Mouse (Mus musculus): ENCODE data around the gene Pik3r5. TPM values are rescaled to one million over a fixed set of nuclear protein-coding genes. Genes with fewer than 3 reads are reported as not detected.

Pik3r5 gene
- polyA plus RNA-seq, 1 experiment = 3.7 TPM

DNA sequence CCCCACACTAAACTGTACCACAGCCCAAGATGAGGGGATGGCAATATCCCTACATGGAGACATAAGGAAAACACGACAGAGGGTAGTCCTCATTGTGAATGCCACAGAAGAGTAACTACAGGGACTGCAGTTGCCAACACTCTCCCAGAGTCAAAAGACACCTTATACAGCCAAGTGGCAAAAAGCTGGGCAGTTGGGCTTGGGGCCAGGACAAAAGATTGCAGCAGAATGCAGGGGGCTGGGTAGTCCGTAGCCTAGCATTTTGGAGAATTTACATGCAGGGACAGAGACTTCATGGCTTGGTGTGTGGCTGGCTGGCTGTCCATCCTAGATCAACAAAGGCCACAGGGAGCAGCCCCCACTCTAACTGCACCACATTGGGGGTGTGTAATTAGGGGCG lies 52.5 kb downstream of the Pik3r5 start:
- DNase-seq (ENCODE audit: low read depth) = no peak

DNA sequence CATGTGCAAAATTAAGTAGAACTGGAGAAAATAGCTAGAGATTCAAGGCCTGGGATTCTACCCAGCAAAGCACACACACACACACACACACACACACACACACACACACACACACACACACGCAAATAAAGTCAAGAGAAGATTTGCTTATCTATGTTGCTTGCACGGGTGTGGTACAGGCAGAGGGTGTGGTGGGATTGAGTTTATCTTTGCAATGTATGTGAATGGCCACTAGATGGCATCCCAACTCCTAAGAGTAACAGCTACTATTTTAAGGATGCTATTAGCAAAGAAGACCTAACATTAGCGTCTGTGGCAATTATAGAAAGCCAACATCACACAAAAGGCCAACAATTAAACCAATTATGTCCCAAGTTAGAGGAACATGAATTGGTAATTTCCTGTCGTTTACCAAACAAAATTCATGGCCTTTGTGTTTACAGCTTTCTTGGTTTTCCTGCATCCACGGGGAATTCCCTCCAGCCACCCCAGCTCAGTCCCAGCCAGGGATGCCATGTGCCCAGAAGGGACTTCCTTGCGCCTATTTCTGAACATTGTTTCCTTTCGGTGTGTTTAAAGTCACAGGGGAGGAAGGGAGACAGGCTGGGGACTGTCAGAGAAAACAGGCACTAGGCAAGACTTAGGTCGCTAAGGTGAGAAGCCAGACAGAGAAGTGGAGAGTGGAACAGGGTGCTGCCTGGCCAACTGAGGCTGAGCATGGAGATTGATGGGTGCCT lies 53.5 kb downstream of the Pik3r5 start:
- no peak for DNase-seq (ENCODE audit: low read depth)

GRCm38 (mm10) chr11:68486093-68486492 lies 54.2 kb downstream of the Pik3r5 start:
- DNase-seq (ENCODE audit: low read depth) = no peak

- DNase-seq (ENCODE audit: low read depth) = no peak
Observed at GRCm38 (mm10) chr11:68487720-68488119, 55.8 kb downstream of the Pik3r5 start.

DNA sequence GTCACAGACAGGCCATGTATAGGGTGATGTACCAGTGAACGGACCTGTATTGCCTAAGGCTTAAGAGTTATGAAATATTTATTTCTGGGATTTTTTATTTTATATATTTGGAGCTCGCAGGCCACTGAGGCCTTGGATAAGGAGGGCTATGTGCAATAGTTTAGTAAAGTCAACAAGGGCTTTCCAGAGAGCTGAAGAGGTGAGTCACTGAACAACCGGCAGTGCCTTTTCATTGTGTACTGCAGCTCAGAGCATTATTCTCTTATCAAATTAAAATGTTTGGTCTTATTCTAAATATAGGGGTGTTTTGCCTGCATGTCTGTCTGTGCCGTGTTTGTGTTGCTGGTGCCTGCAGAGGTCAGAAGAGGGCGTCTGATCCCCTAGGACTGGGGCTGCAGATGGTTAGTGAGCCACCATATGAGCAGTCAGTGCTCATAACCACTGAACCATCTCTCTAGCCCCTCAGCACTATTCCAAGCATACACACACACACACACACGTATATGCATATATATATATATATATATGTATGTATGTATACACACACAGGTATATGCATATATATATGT lies 56.4 kb downstream of the Pik3r5 start:
- no peak for DNase-seq (ENCODE audit: low read depth)

DNA sequence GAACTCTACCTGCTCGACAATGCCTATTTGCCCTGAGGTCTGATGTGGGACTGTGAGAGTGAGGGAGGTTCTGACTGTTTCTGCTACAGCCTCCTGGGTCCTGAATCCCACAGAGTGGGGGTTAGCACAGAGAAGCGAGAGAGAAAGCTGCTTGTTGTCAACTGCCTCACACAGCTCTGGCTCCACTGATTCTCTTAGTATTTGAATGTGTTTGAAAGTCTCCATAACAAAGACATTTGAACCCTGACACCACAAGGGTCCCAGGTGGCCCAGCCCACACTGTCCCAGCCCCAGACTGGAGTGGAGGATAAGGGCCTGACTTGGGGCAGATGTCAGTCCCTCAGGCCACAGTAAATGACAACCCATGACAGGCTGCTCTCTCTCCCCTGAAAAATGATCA lies 57.3 kb downstream of the Pik3r5 start:
- DNase-seq (ENCODE audit: low read depth) = no peak

DNA sequence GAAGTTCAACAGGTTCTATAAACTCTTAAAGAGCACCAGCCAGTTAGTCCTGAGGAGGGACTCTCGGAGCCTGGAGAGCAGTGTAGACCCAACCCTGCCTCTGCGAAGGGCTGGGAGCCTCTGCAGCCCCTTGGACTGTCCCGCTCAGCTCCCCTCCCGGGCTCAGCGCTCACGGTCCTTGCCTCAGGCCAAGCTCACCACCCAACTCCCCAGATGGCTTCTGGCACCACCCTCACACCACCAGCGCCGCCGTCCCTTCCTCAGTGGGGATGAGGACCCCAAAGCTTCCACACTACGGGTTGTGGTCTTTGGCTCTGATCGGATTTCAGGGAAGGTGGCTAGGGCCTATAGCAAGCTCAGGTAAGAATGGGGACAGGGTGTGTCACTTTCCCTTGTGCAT lies 60.7 kb downstream of the Pik3r5 start:
- DNase-seq (ENCODE audit: low read depth) = no peak

GRCm38 (mm10) chr11:68493760-68494159 lies 61.8 kb downstream of the Pik3r5 start:
- no peak for DNase-seq (ENCODE audit: low read depth)

GRCm38 (mm10) chr11:68497081-68497480 lies 65.2 kb downstream of the Pik3r5 start:
- no peak for DNase-seq (ENCODE audit: low read depth)

DNA sequence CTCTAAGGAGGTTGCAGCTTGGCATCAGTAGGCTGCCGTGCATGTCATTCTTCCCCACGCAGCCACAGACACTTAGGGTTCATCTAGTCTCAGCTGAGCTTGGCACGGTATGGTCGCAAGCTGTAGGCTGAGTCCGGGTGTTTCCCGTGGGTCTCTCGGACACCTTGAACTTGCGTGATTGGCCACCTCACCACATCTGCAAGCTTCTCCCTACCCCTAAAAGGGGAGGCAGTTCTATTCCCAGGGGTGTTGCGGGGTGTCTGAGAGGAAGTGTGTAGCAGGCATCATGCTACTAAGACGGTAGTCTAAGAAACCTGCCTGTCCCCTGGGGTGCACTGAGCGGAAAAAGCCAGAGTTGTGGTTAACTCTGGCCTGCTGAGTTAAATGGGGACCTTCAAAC lies 66.6 kb downstream of the Pik3r5 start:
- no peak for DNase-seq (ENCODE audit: low read depth)

GRCm38 (mm10) chr11:68498999-68499699 lies 67.2 kb downstream of the Pik3r5 start:
- no peak for DNase-seq (ENCODE audit: low read depth)

- no peak for DNase-seq (ENCODE audit: low read depth)
Observed at GRCm38 (mm10) chr11:68500949-68501350, 69.0 kb downstream of the Pik3r5 start.

DNA sequence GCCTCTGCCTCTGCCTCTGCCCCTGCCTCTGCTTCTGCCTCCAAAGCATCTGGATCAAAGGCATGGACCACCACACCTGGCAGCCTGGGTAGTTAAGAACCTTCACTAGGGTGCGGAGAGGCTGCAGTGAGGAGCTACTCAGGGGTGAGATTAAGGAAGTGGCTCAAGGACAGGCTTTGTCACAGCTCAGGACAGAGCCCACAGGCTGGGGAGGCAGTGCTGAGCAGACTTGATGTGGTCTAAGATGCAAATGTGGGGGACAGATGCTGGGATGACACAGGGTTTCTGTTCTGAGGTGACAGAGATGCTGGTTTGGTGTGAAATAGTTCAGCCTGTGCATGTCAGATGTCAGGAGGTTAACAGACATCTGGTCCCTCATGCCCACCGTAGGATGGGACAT lies 70.5 kb downstream of the Pik3r5 start:
- no peak for DNase-seq (ENCODE audit: low read depth)

- no peak for DNase-seq (ENCODE audit: low read depth)
Observed at GRCm38 (mm10) chr11:68502902-68503629, 71.1 kb downstream of the Pik3r5 start, which contains the start of gene Pik3r6. Gene Pik3r6, plus strand, starts transcription at chr11:68503019.

- no peak for DNase-seq (ENCODE audit: low read depth)
Observed at GRCm38 (mm10) chr11:68504913-68505312, 73.0 kb downstream of the Pik3r5 start.

DNA sequence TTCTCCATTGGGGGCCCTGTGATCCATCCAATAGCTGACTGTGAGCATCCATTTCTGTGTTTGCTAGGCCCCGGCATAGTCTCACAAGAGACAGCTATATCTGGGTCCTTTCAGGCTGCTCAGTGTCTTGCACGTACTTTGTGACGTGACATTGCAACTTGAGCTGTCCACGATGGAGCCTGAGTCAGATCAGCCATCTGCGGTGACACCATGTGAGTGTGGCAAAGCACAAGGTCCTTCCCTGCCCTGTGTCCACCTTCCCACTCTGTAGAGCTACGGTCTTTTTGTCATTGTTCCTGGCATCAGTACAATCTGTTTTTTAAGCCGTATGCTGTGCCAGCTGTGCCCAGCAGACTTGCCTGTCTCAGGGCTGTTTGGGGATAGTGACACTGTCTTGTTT lies 75.3 kb downstream of the Pik3r5 start:
- DNase-seq (ENCODE audit: low read depth) = no peak

DNA sequence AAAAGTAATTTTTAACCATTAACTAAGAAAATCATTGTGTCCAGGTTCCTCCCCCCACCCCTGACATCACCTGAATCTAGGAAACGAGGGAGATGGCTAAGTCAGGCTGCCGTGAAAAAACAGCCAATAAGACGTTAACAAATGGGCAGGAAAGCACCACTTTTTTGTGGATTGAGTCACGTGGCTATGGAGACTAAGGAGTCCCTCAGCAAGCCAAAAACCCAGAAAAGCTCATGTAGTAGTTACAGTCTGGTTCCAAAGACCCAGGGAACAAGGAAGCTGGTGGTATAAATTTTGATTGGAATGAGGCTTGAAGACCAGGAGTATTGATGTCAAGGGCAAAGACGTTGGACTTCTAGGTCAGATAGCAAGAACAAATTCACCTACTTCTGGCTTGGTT lies 76.7 kb downstream of the Pik3r5 start:
- DNase-seq (ENCODE audit: low read depth) = no peak

DNA sequence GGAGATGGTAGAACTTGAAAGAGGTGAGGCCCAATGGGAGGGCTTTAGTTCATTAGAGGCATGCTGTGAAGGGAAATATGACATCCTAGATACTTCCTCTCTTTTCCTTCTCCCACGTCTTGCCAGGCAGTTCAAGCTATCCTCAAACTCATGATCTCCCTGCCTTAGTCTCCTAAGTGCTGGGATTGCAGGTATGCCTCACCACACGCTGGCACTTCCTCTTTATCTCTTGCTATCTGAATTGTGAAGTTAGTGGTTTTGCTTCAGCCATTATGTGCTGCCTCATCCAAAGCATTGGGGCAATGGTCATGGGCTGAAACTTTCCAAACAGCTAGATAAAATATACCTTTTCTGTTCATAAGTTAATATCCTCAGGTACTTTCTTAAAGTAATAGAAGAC lies 77.3 kb downstream of the Pik3r5 start:
- DNase-seq (ENCODE audit: low read depth) = no peak

GRCm38 (mm10) chr11:68513969-68514368 lies 82.0 kb downstream of the Pik3r5 start:
- no peak for DNase-seq (ENCODE audit: low read depth)

DNA sequence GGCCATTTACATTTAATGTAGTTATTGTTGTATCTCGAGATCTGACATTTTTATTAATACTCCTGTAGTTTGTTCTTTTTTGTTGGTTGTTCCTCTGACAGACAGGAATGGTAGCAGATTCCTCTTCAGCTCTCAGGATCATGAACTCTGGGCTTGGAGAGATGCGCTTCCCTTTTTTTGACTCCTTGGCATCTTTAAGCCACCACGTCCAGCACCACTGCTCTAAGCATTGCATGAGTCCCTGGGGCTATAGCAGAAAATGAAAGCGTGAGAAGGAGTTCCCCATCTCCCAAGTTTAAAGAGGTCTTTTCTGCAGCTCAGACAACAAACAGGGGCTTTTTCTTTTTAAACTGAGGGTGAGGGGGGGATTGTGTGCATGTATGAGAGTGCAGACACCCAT lies 87.4 kb downstream of the Pik3r5 start:
- no peak for DNase-seq (ENCODE audit: low read depth)

- no peak for DNase-seq (ENCODE audit: low read depth)
Observed at GRCm38 (mm10) chr11:68519815-68520214, 87.9 kb downstream of the Pik3r5 start.

GRCm38 (mm10) chr11:68520439-68520838 lies 88.5 kb downstream of the Pik3r5 start:
- no peak for DNase-seq (ENCODE audit: low read depth)
